ENCODE assay signal across 8 mouse cellular contexts in the genomic region with DNA sequence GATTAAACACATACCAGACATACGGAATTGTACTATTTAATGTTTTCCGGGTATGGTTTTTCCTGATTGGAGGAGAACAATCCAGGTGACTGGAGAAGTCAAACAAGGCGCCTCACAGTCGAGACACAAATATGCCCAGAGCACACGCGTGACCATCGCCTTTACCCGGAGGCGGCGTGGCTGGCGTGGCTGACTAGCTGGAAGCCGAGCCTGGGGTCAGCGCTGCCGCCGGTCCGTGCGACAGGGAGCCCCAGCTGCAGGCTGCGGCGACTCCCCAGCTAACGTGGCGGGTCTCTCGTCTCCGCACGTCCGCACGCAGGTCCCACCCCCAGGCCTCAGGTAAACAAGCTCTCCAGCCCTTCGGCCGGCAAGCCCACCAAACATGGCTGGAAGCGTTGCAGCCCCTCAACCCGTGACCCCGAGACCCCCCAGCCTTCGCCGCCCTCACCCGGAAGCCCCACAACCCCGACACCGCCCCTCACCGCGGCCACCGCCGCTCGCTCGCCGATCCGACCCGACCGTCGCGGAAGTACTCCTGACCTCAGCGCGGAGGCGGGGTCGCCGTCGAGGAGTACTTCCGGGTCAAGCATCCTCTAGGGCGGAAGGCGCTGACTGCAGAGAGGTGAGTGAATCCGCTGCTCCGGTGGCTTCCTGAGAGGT. TPM values are rescaled to one million over a fixed set of nuclear protein-coding genes. Genes with fewer than 3 reads are reported as not detected.
A peak's percentile ranks its signal among the peaks of the same experiment; 100 is the strongest.
DNase-seq lines count a peak whose midpoint lies in the region; ATAC-seq and TF ChIP-seq lines count a peak whose summit lies in the region.

A gene (minus strand): TSS at position 527 of the 660 bp plus-strand sequence.
A gene (plus strand): TSS at position 574 of the 660 bp plus-strand sequence.

- TF ChIP-seq CTCF in liver, embryonic 14.5 days (IDR thresholded peaks at IDR 0.05; ENCODE audit: low read depth): no peak
- TF ChIP-seq CTCF in stomach, postnatal 0 days (IDR thresholded peaks at IDR 0.05; ENCODE audit: low read depth): no peak

- peaks cover 28% of the 10 kb centered on the region for H3K36me3 ChIP-seq in forebrain, embryonic 10.5 days (replicated peaks)
- H3K36me3 ChIP-seq in heart, embryonic 15.5 days: no peaks in the 10 kb centered on the region; the same call in 1 of the 2 replicates
- peaks cover 2% of the 10 kb centered on the region for H3K36me3 ChIP-seq in liver, embryonic 14.5 days (replicated peaks; ENCODE audit: control insufficient read depth, insufficient read depth, low read depth)
- 0 out of 2 replicates have a peak, but pooled peaks cover 2% of the 10 kb centered on the region for H3K36me3 ChIP-seq in neural tube, embryonic 11.5 days (ENCODE audit: control insufficient read depth, insufficient read depth, low read length)
- H3K36me3 ChIP-seq in stomach, postnatal 0 days (ENCODE audit: control insufficient read depth, insufficient read depth, low read length): no peaks in the 10 kb centered on the region

- TF ChIP-seq EP300 in liver, embryonic 14.5 days (IDR thresholded peaks at IDR 0.05; ENCODE audit: low read depth): no peak
- TF ChIP-seq EP300 in stomach, postnatal 0 days (optimal IDR thresholded peaks at IDR 0.05): no peak

- peak; percentile 78 for DNase-seq in c-Kit-negative CD71-positive TER-119-positive erythroid progenitor cells, embryonic 14.5 days (ENCODE audit: low read depth, low spot score)
- peak; percentile 93 for DNase-seq in forebrain, embryonic 10.5 days (ENCODE audit: extremely low spot score, low spot score)
- DNase-seq in kidney, postnatal 25 days: peak; percentile 95
- peak; percentile 75 to 76 (median 75) for DNase-seq in liver, embryonic 14.5 days (ENCODE audit: low read depth in 3 of 3, low spot score in 3 of 3)
- DNase-seq in neural tube, embryonic 11.5 days (ENCODE audit: low spot score): peak; percentile 91
- DNase-seq in stomach, postnatal 0 days (ENCODE audit: low spot score): peak; percentile 93

- H3K9ac ChIP-seq in heart, embryonic 15.5 days: peak within 1 kb of the TSS; percentile 91
- peak within 1 kb of the TSS; percentile 90 for H3K9ac ChIP-seq in liver, embryonic 14.5 days (replicated peaks)
- peak within 1 kb of the TSS; percentile 87 for H3K9ac ChIP-seq in neural tube, embryonic 11.5 days (ENCODE audit: low read length)
- peak within 1 kb of the TSS; percentile 87 for H3K9ac ChIP-seq in stomach, postnatal 0 days (ENCODE audit: low read length)

- no peaks in the 10 kb centered on the region for H3K9me3 ChIP-seq in forebrain, embryonic 10.5 days
- no peaks in the 10 kb centered on the region for H3K9me3 ChIP-seq in heart, embryonic 15.5 days (replicated peaks)
- H3K9me3 ChIP-seq in liver, embryonic 14.5 days (ENCODE audit: control insufficient read depth, low read length): no peaks in the 10 kb centered on the region
- H3K9me3 ChIP-seq in neural tube, embryonic 11.5 days (ENCODE audit: control insufficient read depth, low read length): no peaks in the 10 kb centered on the region
- no peaks in the 10 kb centered on the region for H3K9me3 ChIP-seq in stomach, postnatal 0 days (ENCODE audit: control insufficient read depth, low read length)

- H3K4me2 ChIP-seq in heart, embryonic 15.5 days: peak within 1 kb of the TSS; percentile 61
- peak within 1 kb of the TSS; percentile 89 for H3K4me2 ChIP-seq in liver, embryonic 14.5 days (ENCODE audit: low read depth)
- peak within 1 kb of the TSS; percentile 69 for H3K4me2 ChIP-seq in neural tube, embryonic 11.5 days (ENCODE audit: low read depth)
- H3K4me2 ChIP-seq in stomach, postnatal 0 days (replicated peaks; ENCODE audit: low read depth): peak within 1 kb of the TSS; percentile 69

- peak within 1 kb of the TSS; percentile 73 for H3K4me3 ChIP-seq in forebrain, embryonic 10.5 days
- peak within 1 kb of the TSS; percentile 99 for H3K4me3 ChIP-seq in heart, embryonic 15.5 days
- peak within 1 kb of the TSS; percentile 93 to 97 for H3K4me3 ChIP-seq in liver, embryonic 14.5 days (ENCODE audit: insufficient read depth in 1 of 2, low read depth in 2 of 2, low read length in 2 of 2)
- H3K4me3 ChIP-seq in neural tube, embryonic 11.5 days (ENCODE audit: low read depth, low read length): peak within 1 kb of the TSS; percentile 91
- peak within 1 kb of the TSS; percentile 87 for H3K4me3 ChIP-seq in stomach, postnatal 0 days (ENCODE audit: low read depth, low read length)

- no peaks in the 10 kb centered on the region for H3K27me3 ChIP-seq in forebrain, embryonic 10.5 days (ENCODE audit: poor library complexity, severe bottlenecking)
- H3K27me3 ChIP-seq in heart, embryonic 15.5 days: no peaks in the 10 kb centered on the region
- H3K27me3 ChIP-seq in liver, embryonic 14.5 days (ENCODE audit: control insufficient read depth, insufficient read depth, low read length): no peaks in the 10 kb centered on the region
- no peaks in the 10 kb centered on the region for H3K27me3 ChIP-seq in neural tube, embryonic 11.5 days (ENCODE audit: control insufficient read depth, insufficient read depth, low read length)
- H3K27me3 ChIP-seq in stomach, postnatal 0 days (ENCODE audit: control insufficient read depth, insufficient read depth, low read length): no peaks in the 10 kb centered on the region

- peaks cover 20% of the 10 kb centered on the region for H3K4me1 ChIP-seq in forebrain, embryonic 10.5 days
- peaks cover 12% of the 10 kb centered on the region for H3K4me1 ChIP-seq in heart, embryonic 15.5 days (replicated peaks)
- H3K4me1 ChIP-seq in liver, embryonic 14.5 days (replicated peaks; ENCODE audit: control insufficient read depth in 2 of 2, insufficient read depth in 2 of 2, low read length in 1 of 2): peaks cover 9 to 11% of the 10 kb centered on the region in 2 experiments
- peaks cover 8% of the 10 kb centered on the region; the same call in 1 of the 2 replicates for H3K4me1 ChIP-seq in neural tube, embryonic 11.5 days (ENCODE audit: control insufficient read depth, insufficient read depth, low read length)
- H3K4me1 ChIP-seq in stomach, postnatal 0 days (replicated peaks; ENCODE audit: control insufficient read depth, insufficient read depth): 0 out of 2 replicates have a peak, but pooled peaks cover 2% of the 10 kb centered on the region

- peak; percentile 98 for ATAC-seq in CD4-positive, CD25-positive, alpha-beta regulatory T cell, adult 4 months
- ATAC-seq in heart, embryonic 15.5 days (replicated peaks; ENCODE audit: insufficient number of reproducible peaks, insufficient read depth, low FRiP score, low read depth): peak; percentile 92
- ATAC-seq in liver, embryonic 14.5 days (ENCODE audit: insufficient read depth): peak; percentile 95
- peak; percentile 91 for ATAC-seq in neural tube, embryonic 11.5 days (ENCODE audit: insufficient read depth, low FRiP score, low TSS enrichment)
- ATAC-seq in stomach, postnatal 0 days (ENCODE audit: low FRiP score, low TSS enrichment): peak; percentile 94

- under 1% methylated on average over 59 of the region's 59 CpGs for WGBS in forebrain, embryonic 10.5 days
- under 1% methylated on average over 59 of the region's 59 CpGs for WGBS in heart, embryonic 15.5 days
- WGBS in liver, embryonic 14.5 days (ENCODE audit: insufficient replicate concordance): under 1% methylated on average over 59 of the region's 59 CpGs
- under 1% methylated on average over 55 of the region's 59 CpGs for WGBS in neural tube, embryonic 11.5 days
- WGBS in stomach, postnatal 0 days: under 1% methylated on average over 49 of the region's 59 CpGs

- peak within 1 kb of the TSS; percentile 93 for H3K27ac ChIP-seq in forebrain, embryonic 10.5 days
- H3K27ac ChIP-seq in heart, embryonic 15.5 days: peak within 1 kb of the TSS; percentile 82
- peak within 1 kb of the TSS; percentile 7; the same call in 1 of the 2 replicates for H3K27ac ChIP-seq in liver, embryonic 14.5 days
- H3K27ac ChIP-seq in neural tube, embryonic 11.5 days (ENCODE audit: low read depth, low read length): peak within 1 kb of the TSS; percentile 62; the same call in 1 of the 2 replicates
- peak within 1 kb of the TSS; percentile 92 for H3K27ac ChIP-seq in stomach, postnatal 0 days (replicated peaks)

RNA-seq across cellular contexts. Expression of the first gene that starts in this region (rescaled TPM):
- polyA plus RNA-seq in CD4-positive, CD25-positive, alpha-beta regulatory T cell, adult 4 months (2017; shearing (Covaris generic)): 100 to 1,000 TPM; 117 to 160 TPM
- polyA plus RNA-seq in forebrain, embryonic 10.5 days (2016; fragmentation: Nextera tagmentation; extraction: Ambion mirVana): 64.5 and 65.6 TPM in 2 replicates
- polyA plus RNA-seq in heart, embryonic 15.5 days (2015; fragmentation: Nextera tagmentation; extraction: Ambion mirVana): 57.4 and 66.6 TPM in 2 replicates
- polyA plus RNA-seq in liver, embryonic 14.5 days (2012; rRNA removed): 12.0 and 15.3 TPM in 2 replicates
- polyA plus RNA-seq in liver, embryonic 14.5 days (2014; fragmentation: Nextera tagmentation; extraction: Ambion mirVana): 17.6 and 18.8 TPM in 2 replicates
- polyA plus RNA-seq in neural tube, embryonic 11.5 days (2014; fragmentation: Nextera tagmentation; extraction: Ambion mirVana): 52.3 and 59.1 TPM in 2 replicates
- polyA plus RNA-seq in stomach, postnatal 0 days (2015; fragmentation: Nextera tagmentation; extraction: Ambion mirVana): 45.3 and 50.7 TPM in 2 replicates

RNA-seq across cellular contexts. Expression of the second gene that starts in this region (rescaled TPM):
- polyA plus RNA-seq in CD4-positive, CD25-positive, alpha-beta regulatory T cell, adult 4 months (2017; shearing (Covaris generic)): 10 to 100 TPM; 44.6 to 46.0 TPM
- polyA plus RNA-seq in forebrain, embryonic 10.5 days (2016; fragmentation: Nextera tagmentation; extraction: Ambion mirVana): 42.8 and 52.6 TPM in 2 replicates
- 25.9 and 28.8 TPM in 2 replicates for polyA plus RNA-seq in heart, embryonic 15.5 days (2015; fragmentation: Nextera tagmentation; extraction: Ambion mirVana)
- polyA plus RNA-seq in liver, embryonic 14.5 days (2012; rRNA removed): 4.8 and 5.4 TPM in 2 replicates
- polyA plus RNA-seq in liver, embryonic 14.5 days (2014; fragmentation: Nextera tagmentation; extraction: Ambion mirVana): 10.8 and 11.7 TPM in 2 replicates
- 56.4 and 58.0 TPM in 2 replicates for polyA plus RNA-seq in neural tube, embryonic 11.5 days (2014; fragmentation: Nextera tagmentation; extraction: Ambion mirVana)
- 22.7 and 22.8 TPM in 2 replicates for polyA plus RNA-seq in stomach, postnatal 0 days (2015; fragmentation: Nextera tagmentation; extraction: Ambion mirVana)

Comparison
In these comparisons a context has a peak if more than half of its experiments do, and no peak if none do; other contexts are left out.
1. Peak in every context shown above with its lines: DNase-seq, ATAC-seq, H3K4me3 ChIP-seq and H3K27ac ChIP-seq.
2. H3K27ac ChIP-seq: peak in every context shown above with its lines; median percentile 93 in forebrain, embryonic 10.5 days; 92 in stomach, postnatal 0 days; 82 in heart, embryonic 15.5 days; 62 in neural tube, embryonic 11.5 days; 7 in liver, embryonic 14.5 days.